ENCODE assay signal across 8 mouse cellular contexts in genomic region chr13:68167826-68168225, GRCm38 (mm10).
DNase-seq lines count a peak whose midpoint lies in the region; TF ChIP-seq lines count a peak whose summit lies in the region.
"Not testable (repeated sequence)": the region's sequence is repeated elsewhere in the genome, so short reads cannot be mapped to it uniquely, and the experiment has no call there.

No protein-coding gene starts in this region.

- TF ChIP-seq POLR2A in MEL (IDR thresholded peaks at IDR 0.05; ENCODE audit: control insufficient read depth in 1 of 2, insufficient read depth in 1 of 2, low read depth in 1 of 2, low read length in 2 of 2, poor library complexity in 1 of 2): not testable (repeated sequence)

- TF ChIP-seq RAD21 in MEL (IDR thresholded peaks at IDR 0.05; ENCODE audit: low read depth, low read length): peak; percentile 23

- not testable (repeated sequence) for TF ChIP-seq EP300 in MEL (IDR thresholded peaks at IDR 0.05; ENCODE audit: low read depth in 1 of 2, low read length in 2 of 2)

- TF ChIP-seq CTCF in MEL (IDR thresholded peaks at IDR 0.05 in 2 of 3, conservative IDR thresholded peaks at IDR 0.05 in 1 of 3; ENCODE audit: control insufficient read depth in 1 of 3, insufficient read depth in 1 of 3, low read depth in 2 of 3, low read length in 3 of 3, poor library complexity in 1 of 3, severe bottlenecking in 1 of 3): peak in 1 of 3 experiments; percentile 23; a peak in 1 of 6 replicates

- peak; percentile 16 for DNase-seq in MEL (ENCODE audit: low read depth, low spot score)
- peak; percentile 28 to 31 for DNase-seq in adrenal gland, postnatal 36 days
- DNase-seq in embryo, embryonic 11.5 days (ENCODE audit: low read depth, low spot score): peak; percentile 3
- DNase-seq in heart, postnatal 14 days: peak; percentile 4 to 29
- peak; percentile 75 for DNase-seq in layer of hippocampus, adult 11-12 months (ENCODE audit: low spot score)
- DNase-seq in left cerebral cortex, postnatal 14 days (ENCODE audit: low spot score in 2 of 2): peak; percentile 58 to 62
- peak; percentile 15 for DNase-seq in ovary, postnatal 36 days (ENCODE audit: low spot score)
- peak; percentile 8 for DNase-seq in thymus, postnatal 0 days (ENCODE audit: low spot score)

- H3K4me3 ChIP-seq in MEL (ENCODE audit: control insufficient read depth in 1 of 2, insufficient read depth in 1 of 2, low read depth in 2 of 2, low read length in 2 of 2): not testable (repeated sequence)

- H3K9ac ChIP-seq in MEL (ENCODE audit: control insufficient read depth, low read depth, low read length, poor library complexity, severe bottlenecking): not testable (repeated sequence)

- H3K36me3 ChIP-seq in MEL (ENCODE audit: control insufficient read depth in 1 of 2, insufficient read depth in 2 of 2, low read length in 2 of 2): not testable (repeated sequence)

- intact Hi-C loops in heart, postnatal 14 days (cut with DNase I); left cerebral cortex, postnatal 14 days (cut with DNase I): not testable (repeated sequence)

- H3K79me2 ChIP-seq in MEL (ENCODE audit: control insufficient read depth, insufficient read depth, low read length, poor library complexity): not testable (repeated sequence)

- H3K4me1 ChIP-seq in MEL (ENCODE audit: control insufficient read depth in 1 of 2, insufficient read depth in 2 of 2, low read length in 2 of 2): not testable (repeated sequence)

- not testable (repeated sequence) for H3K9me3 ChIP-seq in MEL (replicated peaks; ENCODE audit: insufficient read depth, low read length)

- H3K27ac ChIP-seq in MEL (ENCODE audit: control insufficient read depth, low read depth, low read length): not testable (repeated sequence)

- H3K27me3 ChIP-seq in MEL (ENCODE audit: control insufficient read depth in 1 of 2, insufficient read depth in 2 of 2, low read length in 2 of 2): not testable (repeated sequence)

TF ChIP-seq in MEL, 35 proteins besides CTCF, POLR2A, EP300 and RAD21:
- peak; percentile 27; the same call in 1 of the 2 replicates for TF ChIP-seq SMC3 (IDR thresholded peaks at IDR 0.05; ENCODE audit: low read depth, low read length)

Comparison
In these comparisons a context has a peak if more than half of its experiments do, and no peak if none do; other contexts are left out.
1. DNase-seq: peak in every context shown above with its lines; median percentile 75 in layer of hippocampus, adult 11-12 months; 60 in left cerebral cortex, postnatal 14 days; 30 in adrenal gland, postnatal 36 days; 16 in heart, postnatal 14 days; 16 in MEL; 15 in ovary, postnatal 36 days; 8 in thymus, postnatal 0 days; 3 in embryo, embryonic 11.5 days.